Mouse (Mus musculus): Measurements from ENCODE around the gene Atxn1.

Atxn1 gene

DNA sequence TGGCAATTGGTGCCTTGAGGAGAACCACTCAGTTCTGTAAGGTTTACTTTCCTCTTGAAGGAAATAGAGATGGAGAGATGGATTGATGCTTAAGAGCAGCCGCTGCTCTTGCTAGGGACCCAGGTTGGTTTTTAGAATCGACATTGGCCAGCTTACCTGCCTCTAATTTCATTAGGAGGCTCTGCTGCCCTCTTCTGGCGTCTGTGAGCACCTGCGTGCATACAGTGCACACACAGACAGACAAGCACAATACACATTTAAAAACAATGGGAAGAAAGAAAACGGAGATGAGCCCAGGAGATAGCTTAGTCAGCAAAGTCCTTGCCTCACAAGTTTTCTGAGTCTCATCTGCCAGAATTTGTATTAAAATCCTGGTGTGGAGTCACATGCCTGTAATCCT is 381.7 kb downstream of the Atxn1 start:
- DNase-seq (ENCODE audit: low spot score in 2 of 2) = no peak

DNA sequence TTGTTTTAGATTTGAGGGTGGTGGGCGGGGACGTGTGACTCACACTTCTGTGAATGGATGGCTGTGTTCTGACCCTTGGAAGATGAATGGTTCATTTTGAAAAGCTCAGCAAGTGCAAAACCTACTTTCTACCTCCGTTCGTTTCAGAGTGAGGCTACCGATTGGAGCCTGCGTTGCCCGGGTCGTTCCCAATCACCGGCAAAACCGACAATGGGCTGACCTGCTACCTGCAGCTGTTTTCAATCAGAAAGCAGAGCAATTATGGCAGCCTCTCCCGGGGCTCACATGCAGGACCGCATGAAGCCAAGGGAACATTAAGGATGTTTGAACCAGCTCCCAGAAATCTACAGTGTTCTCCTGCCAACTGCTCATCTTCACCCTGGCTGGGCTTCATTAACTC is 382.5 kb downstream of the Atxn1 start:
- DNase-seq (ENCODE audit: low spot score in 2 of 2) = no peak

GRCm38 (mm10) chr13:45579751-45580150 is 385.1 kb downstream of the Atxn1 start:
- no peak for DNase-seq (ENCODE audit: low spot score in 2 of 2)

DNA sequence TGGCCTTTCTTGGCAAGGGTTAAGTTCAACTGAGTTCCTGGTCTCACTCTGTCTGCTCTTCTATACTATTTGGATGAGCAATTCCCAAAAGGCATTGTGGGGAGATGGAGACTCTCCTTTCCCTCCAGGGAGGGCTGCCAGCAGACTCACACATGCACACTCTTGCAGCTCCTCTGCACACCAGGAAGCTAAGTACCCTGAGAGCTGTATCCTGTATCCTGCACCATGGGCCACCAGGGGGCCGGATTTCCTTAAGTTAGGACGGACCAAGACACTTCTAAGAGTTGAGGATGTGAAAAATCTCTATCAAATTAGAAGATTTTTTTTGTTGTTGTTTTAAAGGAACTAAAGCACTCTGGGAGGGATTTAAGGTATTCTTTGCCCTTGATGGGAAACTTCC is 387.0 kb downstream of the Atxn1 start:
- no peak for DNase-seq (ENCODE audit: low spot score in 2 of 2)

DNA sequence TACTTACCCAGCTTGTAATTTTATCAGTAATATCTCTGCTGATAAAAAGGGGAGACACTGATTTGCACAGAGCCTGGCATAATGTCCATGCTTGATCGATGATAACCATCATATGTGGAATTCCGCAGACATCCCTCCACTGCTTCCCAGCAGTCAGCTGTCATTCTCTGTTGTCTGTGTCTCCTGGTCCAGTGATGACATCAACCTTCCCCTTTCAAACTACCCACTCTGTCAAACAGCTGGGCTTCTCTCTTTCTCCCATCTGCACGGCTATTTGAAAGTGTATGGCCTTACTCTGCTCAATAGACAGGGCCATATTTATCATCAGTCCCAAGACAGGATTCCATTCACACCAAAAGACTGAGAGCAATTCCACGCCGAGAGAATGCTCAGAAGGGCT is 387.4 kb downstream of the Atxn1 start:
- no peak for DNase-seq (ENCODE audit: low spot score in 2 of 2)

GRCm38 (mm10) chr13:45576185-45576584 is 388.6 kb downstream of the Atxn1 start:
- DNase-seq (ENCODE audit: low spot score in 2 of 2) = no peak

GRCm38 (mm10) chr13:45572768-45573167 is 392.0 kb downstream of the Atxn1 start:
- DNase-seq (ENCODE audit: low spot score in 2 of 2) = peak in 1 of 2 experiments; percentile 60

DNA sequence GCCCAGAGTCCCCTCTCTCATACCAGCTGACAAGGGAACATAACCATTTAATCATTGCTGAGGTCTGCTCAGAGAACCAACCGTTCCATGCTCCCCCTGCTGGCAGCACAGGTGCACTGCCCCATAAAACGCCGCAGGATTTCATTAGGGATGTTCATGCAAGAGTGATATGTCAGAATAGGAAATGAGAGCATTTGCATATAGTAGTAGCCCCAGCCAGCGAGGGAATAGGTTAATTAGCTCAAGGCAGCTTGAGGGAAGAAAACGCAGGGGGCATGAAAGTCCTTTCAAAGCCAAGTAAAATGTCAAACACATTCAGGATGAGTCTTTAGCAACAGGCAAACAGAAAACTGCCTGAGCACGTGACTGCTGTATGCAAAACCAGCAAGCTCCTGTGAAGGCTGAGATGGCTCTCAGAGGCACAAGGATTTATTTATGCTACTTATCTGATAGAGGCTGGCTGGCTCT is 393.0 kb downstream of the Atxn1 start:
- peak; percentile 72 to 82 for DNase-seq (ENCODE audit: low spot score in 2 of 2)

DNA sequence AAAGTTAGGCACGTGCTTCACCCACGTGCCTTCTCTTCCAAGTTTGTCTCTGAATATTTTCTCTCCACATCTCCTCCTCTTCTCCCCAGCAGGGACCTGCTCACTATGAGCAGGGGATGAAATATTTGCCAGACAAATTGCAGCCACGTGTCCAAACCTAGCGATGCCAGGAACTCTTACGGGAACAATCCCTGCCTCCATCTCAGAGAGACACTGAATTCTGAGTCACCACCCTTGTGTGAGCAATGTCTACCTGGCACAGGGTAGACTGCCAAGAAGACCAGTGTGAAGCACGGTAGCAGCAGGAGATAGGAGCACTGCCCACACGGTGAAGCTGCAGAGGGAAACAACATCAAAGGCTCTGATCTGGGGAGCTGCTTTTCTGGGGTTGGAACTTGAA is 394.9 kb downstream of the Atxn1 start:
- no peak for DNase-seq (ENCODE audit: low spot score in 2 of 2)

DNA sequence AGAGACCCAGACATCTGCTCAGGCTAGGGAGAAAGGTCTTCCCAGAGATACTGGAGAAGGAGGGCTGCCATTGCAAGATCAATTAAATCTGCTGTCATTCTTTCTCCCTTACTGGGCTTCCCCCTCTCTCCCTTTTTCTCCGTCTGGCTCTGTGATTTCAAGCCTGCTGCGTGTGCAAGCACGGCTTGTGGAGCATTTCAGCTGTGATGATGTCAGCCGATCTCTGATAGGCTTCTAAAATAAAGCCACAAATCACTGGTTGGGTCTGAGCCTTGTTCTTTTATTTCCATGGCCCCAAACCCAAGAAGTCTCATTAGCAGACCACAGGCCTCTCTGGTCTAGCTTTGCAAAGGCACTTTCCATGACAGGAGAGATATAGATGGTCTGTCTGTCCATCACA is 399.9 kb downstream of the Atxn1 start:
- DNase-seq (ENCODE audit: low spot score in 2 of 2) = no peak

DNA sequence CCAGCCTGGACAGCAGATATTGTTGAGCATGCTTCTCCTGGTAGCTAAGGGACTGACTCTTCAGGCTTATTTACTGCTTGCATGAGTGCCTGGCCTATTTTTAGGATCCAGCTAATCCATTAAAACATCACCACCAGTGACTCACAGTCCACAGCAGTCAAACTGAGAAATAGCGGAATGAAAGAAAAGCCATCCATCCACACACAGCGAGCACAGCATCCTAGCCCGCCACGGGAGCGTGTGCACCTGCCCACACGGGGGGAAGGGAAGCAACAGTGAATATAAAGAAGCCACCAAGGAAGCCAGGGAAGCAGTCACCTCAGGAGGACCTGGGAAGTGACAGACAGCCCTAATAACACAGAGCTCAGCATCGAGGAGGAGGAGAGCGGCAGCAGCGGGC is 402.8 kb downstream of the Atxn1 start:
- DNase-seq (ENCODE audit: low spot score in 2 of 2) = no peak

DNA sequence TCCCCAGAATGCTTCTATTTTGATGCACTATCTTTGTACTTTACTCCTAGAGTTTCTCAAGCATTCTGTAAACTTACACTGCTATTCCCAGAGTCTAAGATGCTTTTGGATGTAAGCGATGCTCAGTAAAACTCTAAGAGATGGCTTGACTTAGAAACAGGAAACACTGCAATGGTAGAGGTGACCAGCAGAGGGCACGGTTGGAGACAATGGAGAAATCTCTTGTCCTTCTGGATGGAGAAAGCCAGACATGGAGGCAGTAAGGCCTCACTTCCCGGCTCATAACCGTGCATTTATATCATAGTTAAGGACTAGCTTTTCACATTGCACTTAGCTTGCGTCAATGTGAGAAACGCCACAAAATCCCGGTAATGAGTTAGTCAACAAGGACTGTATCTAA is 404.3 kb downstream of the Atxn1 start:
- DNase-seq (ENCODE audit: low spot score in 2 of 2) = no peak

GRCm38 (mm10) chr13:45559258-45559657 is 405.6 kb downstream of the Atxn1 start:
- no peak for DNase-seq (ENCODE audit: low spot score in 2 of 2)

GRCm38 (mm10) chr13:45558367-45558766 is 406.4 kb downstream of the Atxn1 start:
- no peak for DNase-seq (ENCODE audit: low spot score in 2 of 2)

DNA sequence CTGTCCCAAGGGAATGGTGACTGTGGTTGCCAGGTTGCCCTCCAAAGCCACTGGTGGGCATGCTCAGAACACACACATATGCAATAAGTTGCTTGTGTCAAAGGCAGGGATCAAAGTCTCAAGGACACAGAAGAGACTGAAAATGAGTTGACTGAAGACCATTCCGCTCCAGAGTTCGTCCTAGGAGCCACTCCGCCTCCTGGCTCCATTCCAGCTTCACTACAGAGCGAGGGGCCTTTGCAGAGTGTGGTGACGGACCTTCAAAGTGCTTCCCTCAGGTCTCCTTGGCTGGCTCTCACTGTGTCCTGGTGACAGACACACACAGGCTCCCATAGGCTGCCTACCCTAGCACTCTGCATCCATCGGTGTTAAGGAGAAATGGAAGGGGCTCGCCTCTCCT is 411.1 kb downstream of the Atxn1 start:
- no peak for DNase-seq (ENCODE audit: low spot score in 2 of 2)

GRCm38 (mm10) chr13:45547549-45547948 is 417.3 kb downstream of the Atxn1 start:
- no peak for DNase-seq (ENCODE audit: low spot score in 2 of 2)

GRCm38 (mm10) chr13:45546946-45547345 is 417.9 kb downstream of the Atxn1 start:
- no peak for DNase-seq (ENCODE audit: low spot score in 2 of 2)

GRCm38 (mm10) chr13:45545974-45546373 is 418.8 kb downstream of the Atxn1 start:
- DNase-seq (ENCODE audit: low spot score in 2 of 2) = no peak

GRCm38 (mm10) chr13:45539205-45539568 is 425.6 kb downstream of the Atxn1 start:
- DNase-seq (ENCODE audit: low spot score in 2 of 2) = peak; percentile 79

- peak; percentile 71 to 75 for DNase-seq (ENCODE audit: low spot score in 2 of 2)
Observed at GRCm38 (mm10) chr13:45538532-45539204, 426.1 kb downstream of the Atxn1 start.

GRCm38 (mm10) chr13:45538091-45538490 is 426.7 kb downstream of the Atxn1 start:
- DNase-seq (ENCODE audit: low spot score in 2 of 2) = no peak

GRCm38 (mm10) chr13:45537110-45537509 is 427.7 kb downstream of the Atxn1 start:
- no peak for DNase-seq (ENCODE audit: low spot score in 2 of 2)

DNA sequence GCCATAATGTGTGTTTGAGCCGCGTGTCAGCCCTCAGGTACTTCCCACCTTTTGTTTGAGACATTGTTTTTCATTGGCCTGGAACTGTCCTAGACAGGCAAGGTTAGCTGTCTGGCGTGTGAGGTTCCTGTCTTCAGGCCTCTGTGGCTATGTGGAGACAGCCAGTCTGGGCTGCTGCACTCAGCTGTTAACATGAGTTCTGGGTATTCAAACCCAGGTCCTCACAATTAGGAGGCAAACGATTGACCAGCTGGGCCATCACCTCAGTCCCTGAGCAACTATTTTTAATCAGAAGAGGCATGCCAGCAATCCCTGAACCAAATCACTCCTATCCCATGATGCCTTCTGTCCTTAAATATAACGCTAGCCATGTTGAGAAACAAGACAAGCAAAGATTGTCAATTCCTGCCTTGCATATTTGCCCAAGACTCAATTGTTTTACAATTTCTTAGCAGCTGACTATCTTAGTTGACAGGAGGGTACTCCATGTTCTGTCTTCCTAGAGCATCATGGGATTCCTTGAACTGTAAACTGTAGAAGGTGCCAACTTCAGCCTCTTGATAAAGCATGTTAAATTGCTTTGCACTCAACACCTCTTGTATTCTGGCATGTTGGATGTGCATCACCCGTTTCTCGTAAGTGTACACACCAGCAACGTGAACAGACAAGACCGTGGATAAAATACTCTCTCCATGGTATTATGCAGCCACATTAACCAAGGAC is 428.9 kb downstream of the Atxn1 start:
- DNase-seq (ENCODE audit: low spot score in 2 of 2) = no peak

Data from frontal cortex, postnatal 10 days (tissue).